Mouse (Mus musculus): ENCODE measurements at regions not wholly inside any gene's neighbourhood (a gene's known extent, or its start where the extent isn't known, plus 50 kb on each side); places are given as distances from the start of the nearest gene placed in this dataset.

DNA sequence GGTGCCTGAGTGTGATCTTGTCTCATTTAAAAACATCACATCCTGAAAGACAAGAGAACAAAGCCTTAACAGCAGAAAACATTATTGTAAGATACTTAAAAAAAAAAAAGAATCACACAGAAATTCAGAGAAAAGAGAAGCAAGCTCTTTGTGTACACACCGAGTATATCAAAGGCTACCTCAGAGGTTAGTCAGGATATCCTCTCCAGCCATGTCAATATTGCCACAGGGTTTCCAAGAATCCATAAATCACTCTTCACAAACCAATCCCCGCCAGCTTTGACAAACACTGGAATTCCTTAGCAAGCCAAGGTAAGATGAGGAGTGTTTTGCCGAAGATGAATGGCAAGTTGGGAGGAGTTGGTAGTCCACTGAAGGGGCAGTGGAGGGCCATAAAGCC is 311.3 kb upstream of the Ldb2 start:
- no peak for TF ChIP-seq CTCF (IDR thresholded peaks at IDR 0.05; ENCODE audit: low read depth, low read length)
- no peak for TF ChIP-seq POLR2A (IDR thresholded peaks at IDR 0.05; ENCODE audit: borderline replicate concordance, low read depth, low read length)
